Mouse (Mus musculus) midbrain, postnatal 0 days (tissue): Measurements from ENCODE around the gene Gm3336. TPM values are rescaled to one million over a fixed set of nuclear protein-coding genes. Genes with fewer than 3 reads are reported as not detected.
A peak's percentile ranks its signal among the peaks of the same experiment; 100 is the strongest.

Source experiments
- ATAC-seq: fragments of 200-750 bp; cut with Nextera tagmentation; 2 replicates; pipeline ENCODE4 v1.8.0; 2017; ENCODE audit warnings: moderate number of reproducible peaks, mild to moderate bottlenecking, moderate TSS enrichment, moderate library complexity; ENCODE audit not compliant: low FRiP score
- DNase-seq: peaks from one replicate; pipeline ENCODE4 v3.0.0-alpha.2; 2015; ENCODE audit warnings: low spot score
- H3K27ac ChIP-seq: fragments of 300-500 bp; sonication (generic); 2 replicates; pipeline ENCODE4 v1.5.1; 2014; ENCODE audit warnings: low read depth, mild to moderate bottlenecking, low read length, mixed read lengths
- H3K27me3 ChIP-seq: fragments of 300-500 bp; sonication (generic); 2 replicates; pipeline ENCODE4 v1.6.1; 2014; ENCODE audit warnings: low read length, control low read depth, mixed read lengths; ENCODE audit not compliant: insufficient read depth
- H3K36me3 ChIP-seq: fragments of 300-500 bp; sonication (generic); 2 replicates; pipeline ENCODE4 v1.6.1; 2014; ENCODE audit warnings: low read length, control low read depth, mixed read lengths; ENCODE audit not compliant: insufficient read depth
- H3K4me1 ChIP-seq: fragments of 300-500 bp; sonication (generic); 2 replicates; pipeline ENCODE4 v1.6.1; 2014; ENCODE audit warnings: mild to moderate bottlenecking, control low read depth, antibody characterized with exemption, low read length, mixed read lengths; ENCODE audit not compliant: insufficient read depth
- H3K4me2 ChIP-seq: fragments of 300-500 bp; sonication (generic); 2 replicates; pipeline ENCODE4 v1.6.1; 2014; ENCODE audit warnings: low read depth, mild to moderate bottlenecking, low read length, mixed read lengths; ENCODE audit not compliant: poor library complexity, severe bottlenecking
- H3K4me3 ChIP-seq: fragments of 300-500 bp; sonication (generic); 2 replicates; pipeline ENCODE4 v1.5.1; 2014; ENCODE audit warnings: low read depth, mild to moderate bottlenecking, low read length, moderate library complexity
- H3K9ac ChIP-seq: fragments of 300-500 bp; sonication (generic); replicated peaks from 2 replicates; pipeline ENCODE4 v1.6.1; 2014; ENCODE audit warnings: mild to moderate bottlenecking, low read length, moderate library complexity, mixed read lengths; ENCODE audit not compliant: poor library complexity, severe bottlenecking
- H3K9me3 ChIP-seq: fragments of 300-500 bp; sonication (generic); 2 replicates; pipeline ENCODE4 v1.6.1; 2016; ENCODE audit warnings: low read length, control low read depth
- CTCF ChIP-seq: IDR thresholded peaks from 2 replicates; pipeline ENCODE4 v1.5.1; 2016; ENCODE audit warnings: antibody characterized with exemption, mild to moderate bottlenecking
- WGBS: fragments of 180-500 bp; shearing (Covaris S2); extraction: QIAGEN DNeasy Blood & Tissue Kit; methylation state at CpG from one replicate; pipeline ENCODE4 v1.1.7; 2014; 5-methylcytosine and 5-hydroxymethylcytosine counted together
- polyA plus RNA-seq: library from polyadenylated mRNA; unstranded; fragments of >200 nt; fragmentation: Nextera tagmentation; extraction: Ambion mirVana; gene quantifications from 2 replicates; pipeline ENCODE4 v1.2.1, GENCODE M21; 2015
- total RNA-seq: library from RNA; depleted of rRNA; stranded (reverse); fragments of >200 nt; gene quantifications from 2 replicates; pipeline ENCODE4 v1.2.3, GENCODE M21; 2014

Gm3336 gene
- total and polyA plus RNA-seq, 2 experiments from 2014 or later, result not detected

GRCm38 (mm10) chr8:70749097-70749674, 30.8 kb downstream of the Gm3336 start:
- 87% methylated on average over 18 of the region's 19 CpGs for WGBS
- H3K4me1 ChIP-seq, result no peaks in the 10 kb centered on the region
- peaks cover 26% of the 10 kb centered on the region for H3K27me3 ChIP-seq
- H3K9me3 ChIP-seq, result no peaks in the 10 kb centered on the region
- H3K27ac ChIP-seq, result no peak overlapping the region
- H3K4me3 ChIP-seq, result no peak overlapping the region
- ATAC-seq (no peak), DNase-seq (no peak)
- H3K36me3 ChIP-seq, result no peaks in the 10 kb centered on the region
- no peak for TF ChIP-seq CTCF
- no peak overlapping the region for H3K4me2 ChIP-seq
- H3K9ac ChIP-seq, result no peak overlapping the region

GRCm38 (mm10) chr8:70750128-70750680, 31.9 kb downstream of the Gm3336 start:
- 86% methylated on average over 13 of the region's 13 CpGs for WGBS
- TF ChIP-seq CTCF, result no peak
- ATAC-seq (no peak), DNase-seq (no peak)
- Histone ChIP-seq H3K4me2 (no peak overlapping the region), H3K4me1 (no peaks in the 10 kb centered on the region), H3K36me3 (no peaks in the 10 kb centered on the region), H3K27ac (no peak overlapping the region), H3K4me3 (no peak overlapping the region), H3K9me3 (no peaks in the 10 kb centered on the region), H3K9ac (no peak overlapping the region), H3K27me3 (peaks cover 21% of the 10 kb centered on the region)

- TF ChIP-seq CTCF, result peak; percentile 77
- WGBS, result 36% methylated on average over 11 of the region's 11 CpGs
- Histone ChIP-seq H3K4me2 (no peak overlapping the region), H3K27me3 (0 out of 2 replicates have a peak, but pooled peaks cover 8% of the 10 kb centered on the region), H3K9me3 (no peaks in the 10 kb centered on the region), H3K4me3 (no peak overlapping the region), H3K27ac (peak overlapping the region; percentile 32; the same call in 1 of the 2 replicates), H3K4me1 (0 out of 2 replicates have a peak, but pooled peaks cover 2% of the 10 kb centered on the region), H3K36me3 (peaks cover 13% of the 10 kb centered on the region), H3K9ac (no peak overlapping the region)
- DNase-seq (peak; percentile 76), ATAC-seq (no peak)
Observed at GRCm38 (mm10) chr8:70752000-70752764, 33.8 kb downstream of the Gm3336 start.

DNA sequence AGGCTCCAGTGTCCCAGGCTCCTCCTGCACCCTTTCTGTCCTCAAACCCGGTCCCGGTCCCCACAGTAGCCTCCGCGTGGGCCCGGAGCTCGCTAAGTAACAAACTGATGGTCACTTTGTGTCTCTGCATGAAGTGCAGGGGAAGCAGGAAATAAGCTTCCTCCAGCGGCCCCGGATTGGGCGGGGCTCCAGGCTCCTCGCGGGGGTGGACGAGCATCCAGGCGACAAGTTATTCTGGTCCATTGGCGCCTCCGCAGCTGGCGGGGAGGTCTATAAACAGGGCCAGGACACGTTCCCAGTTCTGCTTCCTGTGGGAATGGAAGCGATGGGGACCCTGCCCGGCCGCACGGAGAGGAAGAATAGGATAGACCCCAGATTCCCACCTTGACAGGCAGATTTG, 34.8 kb downstream of the Gm3336 start:
- H3K4me2 ChIP-seq, result no peak overlapping the region
- H3K4me1 ChIP-seq, result 0 out of 2 replicates have a peak, but pooled peaks cover 2% of the 10 kb centered on the region
- no peak overlapping the region for H3K9ac ChIP-seq
- no peaks in the 10 kb centered on the region for H3K9me3 ChIP-seq
- TF ChIP-seq CTCF, result no peak
- DNase-seq (no peak), ATAC-seq (no peak)
- WGBS, result 39% methylated on average over 21 of the region's 21 CpGs
- H3K27ac ChIP-seq, result 0 out of 2 replicates have a peak overlapping the region, but pooled peaks have one; percentile 28
- no peak overlapping the region for H3K4me3 ChIP-seq
- H3K36me3 ChIP-seq, result peaks cover 23% of the 10 kb centered on the region
- 0 out of 2 replicates have a peak, but pooled peaks cover 4% of the 10 kb centered on the region for H3K27me3 ChIP-seq

GRCm38 (mm10) chr8:70754043-70754870, 35.9 kb downstream of the Gm3336 start, which contains the start of gene Rab3a:
Gene Rab3a (plus strand): TSS chr8:70754679.
- peak within 1 kb of the TSS; percentile 74 for H3K4me3 ChIP-seq
- H3K4me1 ChIP-seq, result 0 out of 2 replicates have a peak, but pooled peaks cover 2% of the 10 kb centered on the region
- H3K9me3 ChIP-seq, result no peaks in the 10 kb centered on the region
- ATAC-seq, result peak; percentile 96
- peak; percentile 99 for DNase-seq
- H3K4me2 ChIP-seq, result peak within 1 kb of the TSS; percentile 68
- H3K27me3 ChIP-seq, result 0 out of 2 replicates have a peak, but pooled peaks cover 4% of the 10 kb centered on the region
- H3K36me3 ChIP-seq, result peaks cover 25% of the 10 kb centered on the region
- no peak for TF ChIP-seq CTCF
- 8% methylated on average over 37 of the region's 37 CpGs for WGBS
- peak within 1 kb of the TSS; percentile 95 for H3K27ac ChIP-seq
- H3K9ac ChIP-seq, result peak within 1 kb of the TSS; percentile 99
